Mouse (Mus musculus) CH12.LX (cell line): Measurements from ENCODE around the gene Fcgr4.

Experiments
- CTCF ChIP-seq, 2 experiments: IDR thresholded peaks in 1 of 2; conservative IDR thresholded peaks in 1 of 2; 2 replicates each; pipeline ENCODE4 v1.5.1; 2011 to 2012; ENCODE audit warnings: low read depth in 2 of 2, low read length in 2 of 2, improper control_type of control experiment in 1 of 2, inconsistent platforms in 1 of 2, mild to moderate bottlenecking in 1 of 2, moderate library complexity in 1 of 2
- EP300 ChIP-seq: IDR thresholded peaks from 2 replicates; pipeline ENCODE4 v1.6.1; 2011; ENCODE audit warnings: low read length, improper control_type of control experiment
- MAFK ChIP-seq: IDR thresholded peaks from 2 replicates; pipeline ENCODE4 v1.6.1; 2011; ENCODE audit warnings: low read length, improper control_type of control experiment; ENCODE audit not compliant: insufficient replicate concordance
- MAX ChIP-seq: IDR thresholded peaks from 2 replicates; pipeline ENCODE4 v1.6.1; 2011; ENCODE audit warnings: low read length, improper control_type of control experiment
- POLR2A ChIP-seq: IDR thresholded peaks from 2 replicates; pipeline ENCODE4 v1.6.1; 2011; ENCODE audit warnings: low read depth, mild to moderate bottlenecking, improper control_type of control experiment, low read length
- RAD21 ChIP-seq: IDR thresholded peaks from 2 replicates; pipeline ENCODE4 v1.6.1; 2011; ENCODE audit warnings: low read depth, mild to moderate bottlenecking, low read length, improper control_type of control experiment, moderate library complexity
- TCF12 ChIP-seq: IDR thresholded peaks from 2 replicates; pipeline ENCODE4 v1.6.1; 2014; ENCODE audit warnings: low read depth, mild to moderate bottlenecking, inconsistent platforms, low read length, improper control_type of control experiment

DNA sequence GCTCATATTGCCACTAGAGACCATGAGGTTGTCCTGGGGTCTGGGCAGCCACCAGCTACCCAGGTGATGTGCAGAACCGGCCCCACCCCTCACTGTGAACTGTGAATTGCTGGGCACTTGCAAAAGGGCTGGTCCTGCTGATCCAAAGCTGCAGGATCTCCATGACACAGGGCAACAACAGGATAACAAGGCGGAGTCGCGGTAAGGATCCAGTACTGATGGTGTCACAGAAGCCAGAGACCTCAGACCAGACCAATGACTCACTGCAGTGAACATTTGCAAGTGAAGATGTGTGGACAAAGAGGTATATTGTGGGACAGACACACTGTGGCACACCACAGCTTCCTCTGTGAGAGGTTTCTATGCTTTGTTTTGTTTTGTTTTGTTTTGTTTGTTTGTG is 40.1 kb upstream of the Fcgr4 start:
- no peak for TF ChIP-seq RAD21
- no peak for TF ChIP-seq TCF12
- no peak for TF ChIP-seq POLR2A
- no peak for TF ChIP-seq EP300
- TF ChIP-seq CTCF (conservative IDR thresholded peaks at IDR 0.05 in 1 of 2, IDR thresholded peaks at IDR 0.05 in 1 of 2; ENCODE audit: low read depth in 2 of 2, low read length in 2 of 2): no peak
- no peak for TF ChIP-seq MAX
- no peak for TF ChIP-seq MAFK
